Mouse (Mus musculus) thymus, adult 2 months (tissue): Measurements from ENCODE around the gene Mpdz.

Source experiments
- CTCF ChIP-seq: fragments of 200-500 bp; IDR thresholded peaks from 2 replicates; pipeline ENCODE4 v1.5.1; 2012; ENCODE audit warnings: mild to moderate bottlenecking, control low read depth, low read length, moderate library complexity, borderline replicate concordance; ENCODE audit not compliant: control insufficient read depth, poor library complexity, insufficient read depth; ENCODE audit errors: extremely low read depth
- POLR2A ChIP-seq: fragments of 200-500 bp; IDR thresholded peaks from 2 replicates; pipeline ENCODE4 v1.6.1; 2012; ENCODE audit warnings: mild to moderate bottlenecking, low read length, control low read depth, moderate library complexity; ENCODE audit not compliant: control insufficient read depth, poor library complexity, insufficient read depth; ENCODE audit errors: extremely low read depth

GRCm38 (mm10) chr4:81443566-81443965 lies 951 bp upstream of the Mpdz start:
- no peak for TF ChIP-seq CTCF
- TF ChIP-seq POLR2A: no peak
